Mouse (Mus musculus) spleen, adult 2 months (tissue): ENCODE measurements around the gene Grhl1.

Experiments
- CTCF ChIP-seq: fragments of 200-500 bp; IDR thresholded peaks from 2 replicates; pipeline ENCODE4 v1.5.1; 2011; ENCODE audit warnings: mild to moderate bottlenecking, inconsistent platforms; ENCODE audit not compliant: insufficient read depth, insufficient read length, insufficient replicate concordance; ENCODE audit errors: extremely low read depth
- POLR2A ChIP-seq: fragments of 200-500 bp; IDR thresholded peaks from 2 replicates; pipeline ENCODE4 v1.6.1; 2011; ENCODE audit warnings: low read depth, low read length, inconsistent platforms

GRCm38 (mm10) chr12:24583653-24584052 lies 11.6 kb downstream of the Grhl1 start:
- no peak for TF ChIP-seq CTCF
- TF ChIP-seq POLR2A: no peak
